Mouse (Mus musculus): Measurements from ENCODE around the gene Efcab9. TPM values are rescaled to one million over a fixed set of nuclear protein-coding genes. Genes with fewer than 3 reads are reported as not detected.

The Efcab9 gene
- total and polyA plus RNA-seq, 3 experiments = 0.25 to 1.5 TPM; not detected in 1

DNA sequence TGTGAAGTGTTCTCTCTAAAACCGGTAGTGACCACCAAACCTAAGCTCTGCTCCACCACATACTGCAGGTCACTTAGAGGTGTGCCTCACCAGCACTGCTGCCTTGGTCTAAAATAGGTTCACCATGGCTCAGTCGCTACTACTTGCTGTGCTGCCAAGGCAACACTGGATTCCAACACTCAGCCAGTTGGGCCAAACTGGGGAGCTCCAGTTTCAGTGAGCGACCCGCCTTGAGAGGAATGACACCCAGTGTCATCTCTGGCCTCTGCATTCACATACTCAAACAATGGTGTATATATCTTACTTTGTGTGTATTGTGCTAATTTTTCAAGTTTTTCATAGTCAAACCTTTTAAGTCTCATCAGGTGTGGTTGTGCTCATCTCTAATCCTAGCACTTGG is 13.1 kb downstream of the Efcab9 start:
- in situ Hi-C loops (cut with MboI; ENCODE audit: low pct_ligation_motif_present, low pct_unique_long_range_greater_than_20kb, low sequenced_read_pairs) (no loop called here), dilution Hi-C loops (cut with MboI; ENCODE audit: extremely low pct_ligation_motif_present, extremely low pct_unique_long_range_greater_than_20kb, low sequenced_read_pairs) (no loop called here)
- Histone ChIP-seq H3K36me3 (replicated peaks in 1 of 2; ENCODE audit: control insufficient read depth in 1 of 2, insufficient read depth in 1 of 2, low read length in 1 of 2) (peaks cover 0 to 20% of the 10 kb centered on the region in 2 experiments), H3K27me3 (replicated peaks) (no peaks in the 10 kb centered on the region), H3K9me3 (replicated peaks; ENCODE audit: low read length) (no peaks in the 10 kb centered on the region), H3K27ac (ENCODE audit: insufficient read depth, low read depth) (no peak overlapping the region), H3K4me1 (ENCODE audit: control insufficient read depth in 1 of 2, insufficient read depth in 2 of 2) (peaks cover under 1 to 2% of the 10 kb centered on the region in 2 experiments; a peak in 3 of 4 replicates), H3K79me2 (replicated peaks; ENCODE audit: control insufficient read depth, extremely low read depth, insufficient read depth, poor library complexity, severe bottlenecking) (no peaks in the 10 kb centered on the region), H3K4me2 (ENCODE audit: insufficient read depth, low read depth, poor library complexity, severe bottlenecking) (no peak overlapping the region), H3K4me3 (replicated peaks in 1 of 3; ENCODE audit: low read depth in 2 of 3, low read length in 2 of 3, poor library complexity in 1 of 3) (no peak overlapping the region), H3K9ac (ENCODE audit: insufficient read depth, low read depth) (no peak overlapping the region)
- DNase-seq (ENCODE audit: extremely low read depth) = no peak
- TF ChIP-seq NELFE (IDR thresholded peaks at IDR 0.05; ENCODE audit: low read depth, low read length) (no peak), CTCF (conservative IDR thresholded peaks at IDR 0.05 in 1 of 2, IDR thresholded peaks at IDR 0.05 in 1 of 2; ENCODE audit: low read depth in 2 of 2, low read length in 2 of 2) (no peak), TBP (conservative IDR thresholded peaks at IDR 0.05; ENCODE audit: low read depth, low read length) (no peak), BHLHE40 (IDR thresholded peaks at IDR 0.05; ENCODE audit: low read depth, low read length) (no peak), ZNF384 (IDR thresholded peaks at IDR 0.05; ENCODE audit: low read depth, low read length) (no peak), JUND (conservative IDR thresholded peaks at IDR 0.05; ENCODE audit: low read depth, low read length) (no peak), TCF12 (IDR thresholded peaks at IDR 0.05; ENCODE audit: low read depth, low read length) (no peak)

DNA sequence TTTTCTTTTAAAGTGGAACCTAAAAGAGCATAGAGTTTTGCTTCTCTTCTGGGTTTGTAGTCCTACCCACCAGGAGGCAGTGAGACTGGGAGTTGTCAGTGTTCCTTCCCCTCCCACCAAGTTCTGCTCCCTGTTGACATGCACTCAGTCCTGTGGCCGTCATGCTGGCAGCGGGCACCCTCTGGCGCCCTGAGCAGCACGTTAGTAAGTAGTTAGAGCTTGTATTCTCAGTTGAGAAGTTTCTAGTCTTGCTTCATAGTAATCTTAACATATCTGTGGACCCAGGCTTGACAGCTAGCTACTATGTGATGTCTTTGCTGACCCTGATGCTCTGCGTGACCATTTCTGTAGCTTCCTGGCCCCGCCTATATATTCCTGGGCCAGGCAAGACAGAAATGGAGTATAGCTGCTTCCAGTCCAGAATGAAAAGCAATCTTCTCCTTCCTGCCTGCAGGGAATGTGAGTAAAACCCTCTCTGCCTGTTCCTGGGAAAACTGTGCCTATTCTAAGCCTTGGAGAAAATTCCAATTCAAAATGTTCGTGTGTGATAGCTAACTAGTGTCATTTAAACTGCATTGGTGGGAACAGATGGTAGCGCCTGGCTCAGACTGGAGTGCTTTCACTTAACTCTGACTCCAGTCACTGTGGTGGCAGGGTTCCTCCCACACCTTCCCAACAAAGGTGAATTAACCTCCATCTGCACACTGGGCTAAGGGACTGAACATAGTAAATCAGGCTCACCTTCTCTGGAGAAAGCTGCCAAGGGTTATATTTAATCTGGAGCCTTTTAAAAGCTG is 14.8 kb downstream of the Efcab9 start:
- H3K4me3 ChIP-seq (replicated peaks in 1 of 3; ENCODE audit: low read depth in 2 of 3, low read length in 2 of 3, poor library complexity in 1 of 3) = no peak overlapping the region
- no peaks in the 10 kb centered on the region for H3K79me2 ChIP-seq (replicated peaks; ENCODE audit: control insufficient read depth, extremely low read depth, insufficient read depth, poor library complexity, severe bottlenecking)
- dilution Hi-C loops (cut with MboI; ENCODE audit: extremely low pct_ligation_motif_present, extremely low pct_unique_long_range_greater_than_20kb, low sequenced_read_pairs) = no loop called here
- TF ChIP-seq USF2 (conservative IDR thresholded peaks at IDR 0.05; ENCODE audit: low read depth, low read length) = no peak
- no peak for TF ChIP-seq SIN3A (IDR thresholded peaks at IDR 0.05; ENCODE audit: low read length)
- TF ChIP-seq JUN (IDR thresholded peaks at IDR 0.05; ENCODE audit: insufficient read depth, low read depth, low read length) = no peak
- no peak for TF ChIP-seq PAX5 (IDR thresholded peaks at IDR 0.05; ENCODE audit: low read length)
- no peak for TF ChIP-seq SMC3 (IDR thresholded peaks at IDR 0.05; ENCODE audit: low read depth, low read length)
- no peak for TF ChIP-seq ZNF384 (IDR thresholded peaks at IDR 0.05; ENCODE audit: low read depth, low read length)
- peaks cover 0 to 20% of the 10 kb centered on the region in 2 experiments for H3K36me3 ChIP-seq (replicated peaks in 1 of 2; ENCODE audit: control insufficient read depth in 1 of 2, insufficient read depth in 1 of 2, low read length in 1 of 2)
- no peaks in the 10 kb centered on the region for H3K27me3 ChIP-seq (replicated peaks)
- H3K9me3 ChIP-seq (replicated peaks; ENCODE audit: low read length) = no peaks in the 10 kb centered on the region
- H3K27ac ChIP-seq (ENCODE audit: insufficient read depth, low read depth) = no peak overlapping the region
- no peak overlapping the region for H3K9ac ChIP-seq (ENCODE audit: insufficient read depth, low read depth)
- H3K4me2 ChIP-seq (ENCODE audit: insufficient read depth, low read depth, poor library complexity, severe bottlenecking) = no peak overlapping the region
- in situ Hi-C loops (cut with MboI; ENCODE audit: low pct_ligation_motif_present, low pct_unique_long_range_greater_than_20kb, low sequenced_read_pairs) = no loop called here
- no peak for DNase-seq (ENCODE audit: extremely low read depth)
- H3K4me1 ChIP-seq (ENCODE audit: control insufficient read depth in 1 of 2, insufficient read depth in 2 of 2) = peaks cover 0 to 11% of the 10 kb centered on the region in 2 experiments; a peak in 1 of 4 replicates

GRCm38 (mm10) chr11:32516091-32516490 is 15.8 kb downstream of the Efcab9 start:
- Histone ChIP-seq H3K9ac (ENCODE audit: insufficient read depth, low read depth) (no peak overlapping the region), H3K4me2 (ENCODE audit: insufficient read depth, low read depth, poor library complexity, severe bottlenecking) (no peak overlapping the region), H3K4me3 (replicated peaks in 1 of 3; ENCODE audit: low read depth in 2 of 3, low read length in 2 of 3, poor library complexity in 1 of 3) (no peak overlapping the region), H3K27ac (ENCODE audit: insufficient read depth, low read depth) (no peak overlapping the region), H3K36me3 (replicated peaks in 1 of 2; ENCODE audit: control insufficient read depth in 1 of 2, insufficient read depth in 1 of 2, low read length in 1 of 2) (peaks cover 0 to 20% of the 10 kb centered on the region in 2 experiments), H3K9me3 (replicated peaks; ENCODE audit: low read length) (no peaks in the 10 kb centered on the region), H3K4me1 (ENCODE audit: control insufficient read depth in 1 of 2, insufficient read depth in 2 of 2) (peaks cover 0 to 21% of the 10 kb centered on the region in 2 experiments; a peak in 2 of 4 replicates), H3K79me2 (replicated peaks; ENCODE audit: control insufficient read depth, extremely low read depth, insufficient read depth, poor library complexity, severe bottlenecking) (no peaks in the 10 kb centered on the region), H3K27me3 (replicated peaks) (no peaks in the 10 kb centered on the region)
- dilution Hi-C loops (cut with MboI; ENCODE audit: extremely low pct_ligation_motif_present, extremely low pct_unique_long_range_greater_than_20kb, low sequenced_read_pairs) = no loop called here
- no peak for DNase-seq (ENCODE audit: extremely low read depth)
- TF ChIP-seq MYC (IDR thresholded peaks at IDR 0.05; ENCODE audit: low read depth, low read length) = no peak
- TF ChIP-seq MAFK (IDR thresholded peaks at IDR 0.05; ENCODE audit: insufficient replicate concordance, low read length) = no peak
- TF ChIP-seq JUND (conservative IDR thresholded peaks at IDR 0.05; ENCODE audit: low read depth, low read length) = no peak
- no peak for TF ChIP-seq CTCF (conservative IDR thresholded peaks at IDR 0.05 in 1 of 2, IDR thresholded peaks at IDR 0.05 in 1 of 2; ENCODE audit: low read depth in 2 of 2, low read length in 2 of 2)
- in situ Hi-C loops (cut with MboI; ENCODE audit: low pct_ligation_motif_present, low pct_unique_long_range_greater_than_20kb, low sequenced_read_pairs) = no loop called here
